Mouse (Mus musculus) left cerebral cortex, adult 11 months (tissue): ENCODE data around the gene Dhx38.
A peak's percentile ranks its signal among the peaks of the same experiment; 100 is the strongest.

ENCODE experiments used
- DNase-seq: peaks from one replicate; pipeline ENCODE4 v3.0.0; 2022; ENCODE audit warnings: low spot score

Gene Dhx38

GRCm38 (mm10) chr8:109544049-109544448, 21.6 kb downstream of the Dhx38 start:
- DNase-seq = no peak

- DNase-seq = peak; percentile 29
Measured at GRCm38 (mm10) chr8:109542748-109543519, 22.7 kb downstream of the Dhx38 start.

- DNase-seq = no peak
Measured at GRCm38 (mm10) chr8:109542165-109542564, 23.5 kb downstream of the Dhx38 start.

- DNase-seq = peak; percentile 70
Measured at GRCm38 (mm10) chr8:109536703-109537102, 29.0 kb downstream of the Dhx38 start.

- no peak for DNase-seq
Measured at GRCm38 (mm10) chr8:109535140-109535990, 30.3 kb downstream of the Dhx38 start.

- DNase-seq = no peak
Measured at GRCm38 (mm10) chr8:109524008-109524407, 41.7 kb downstream of the Dhx38 start.

GRCm38 (mm10) chr8:109505560-109505959, 60.1 kb downstream of the Dhx38 start:
- DNase-seq = no peak

- DNase-seq = no peak
Measured at GRCm38 (mm10) chr8:109503566-109503965, 62.1 kb downstream of the Dhx38 start.

- DNase-seq = no peak
Measured at GRCm38 (mm10) chr8:109499009-109499717, 66.5 kb downstream of the Dhx38 start.
